8 mouse cellular contexts compared by ENCODE assay signal in the genomic region with DNA sequence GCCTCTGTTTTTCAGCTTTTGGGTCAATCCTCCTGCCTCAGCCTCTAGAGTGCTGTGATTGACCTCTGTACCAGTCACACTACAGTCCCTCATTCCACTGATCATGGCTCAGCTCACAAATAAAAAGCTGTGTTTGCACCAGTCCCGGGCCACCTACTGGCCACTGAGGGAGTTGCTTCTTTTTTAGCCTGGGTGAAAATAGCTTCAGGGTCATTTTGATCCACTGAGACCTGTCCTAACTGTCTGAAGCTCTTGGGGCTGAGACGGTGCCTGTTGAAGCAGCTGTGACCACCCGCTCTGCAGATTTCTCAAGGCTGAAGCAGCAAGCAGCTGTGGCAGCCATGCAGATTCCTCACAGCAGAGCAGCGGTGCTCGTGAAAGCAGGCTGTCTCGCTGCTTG. TPM values are rescaled to one million over a fixed set of nuclear protein-coding genes. Genes with fewer than 3 reads are reported as not detected.
A peak's percentile ranks its signal among the peaks of the same experiment; 100 is the strongest.
DNase-seq lines count a peak whose midpoint lies in the region; ATAC-seq and TF ChIP-seq lines count a peak whose summit lies in the region.

No protein-coding gene starts in this region.

- no peak overlapping the region for H3K4me2 ChIP-seq in forebrain, embryonic 11.5 days (ENCODE audit: low read depth, low read length, severe bottlenecking)
- no peak overlapping the region for H3K4me2 ChIP-seq in forebrain, embryonic 13.5 days
- no peak overlapping the region for H3K4me2 ChIP-seq in embryonic facial prominence, embryonic 12.5 days (replicated peaks)
- no peak overlapping the region for H3K4me2 ChIP-seq in hindbrain, embryonic 12.5 days (replicated peaks)
- no peak overlapping the region for H3K4me2 ChIP-seq in lung, embryonic 14.5 days

- ATAC-seq in forebrain, embryonic 11.5 days (replicated peaks; ENCODE audit: low FRiP score): no peak
- ATAC-seq in forebrain, embryonic 13.5 days: no peak
- ATAC-seq in embryonic facial prominence, embryonic 12.5 days (ENCODE audit: insufficient number of reproducible peaks, insufficient read depth, low FRiP score, low TSS enrichment): no peak
- ATAC-seq in hindbrain, embryonic 12.5 days (ENCODE audit: low FRiP score): no peak
- no peak for ATAC-seq in lung, embryonic 14.5 days (ENCODE audit: insufficient read depth)

- WGBS in forebrain, embryonic 11.5 days: 71% methylated on average over 6 of the region's 6 CpGs
- 68% methylated on average over 6 of the region's 6 CpGs for WGBS in forebrain, embryonic 13.5 days
- 55% methylated on average over 6 of the region's 6 CpGs for WGBS in embryonic facial prominence, embryonic 12.5 days
- WGBS in hindbrain, embryonic 12.5 days: 55% methylated on average over 6 of the region's 6 CpGs
- 61% methylated on average over 6 of the region's 6 CpGs for WGBS in lung, embryonic 14.5 days

- no peaks in the 10 kb centered on the region for H3K4me1 ChIP-seq in forebrain, embryonic 11.5 days (replicated peaks; ENCODE audit: control insufficient read depth, insufficient read depth, low read length)
- H3K4me1 ChIP-seq in forebrain, embryonic 13.5 days: 0 out of 2 replicates have a peak, but pooled peaks cover 3% of the 10 kb centered on the region
- no peaks in the 10 kb centered on the region; the same call in 1 of the 2 replicates for H3K4me1 ChIP-seq in embryonic facial prominence, embryonic 12.5 days
- peaks cover 17% of the 10 kb centered on the region for H3K4me1 ChIP-seq in hindbrain, embryonic 12.5 days
- no peaks in the 10 kb centered on the region for H3K4me1 ChIP-seq in lung, embryonic 14.5 days (ENCODE audit: insufficient read depth)

- TF ChIP-seq CTCF in lung, embryonic 14.5 days (IDR thresholded peaks at IDR 0.05; ENCODE audit: low read depth): peak; percentile 74

- H3K27me3 ChIP-seq in forebrain, embryonic 11.5 days (ENCODE audit: control insufficient read depth, insufficient read depth, low read length): no peaks in the 10 kb centered on the region
- H3K27me3 ChIP-seq in forebrain, embryonic 13.5 days: no peaks in the 10 kb centered on the region
- H3K27me3 ChIP-seq in embryonic facial prominence, embryonic 12.5 days: no peaks in the 10 kb centered on the region
- no peaks in the 10 kb centered on the region for H3K27me3 ChIP-seq in hindbrain, embryonic 12.5 days
- no peaks in the 10 kb centered on the region for H3K27me3 ChIP-seq in lung, embryonic 14.5 days (ENCODE audit: insufficient read depth, low read length)

- H3K36me3 ChIP-seq in forebrain, embryonic 11.5 days (ENCODE audit: control insufficient read depth, insufficient read depth, low read length): no peaks in the 10 kb centered on the region
- peaks cover 12% of the 10 kb centered on the region; the same call in 1 of the 2 replicates for H3K36me3 ChIP-seq in forebrain, embryonic 13.5 days (ENCODE audit: poor library complexity, severe bottlenecking)
- H3K36me3 ChIP-seq in embryonic facial prominence, embryonic 12.5 days: peaks cover 14% of the 10 kb centered on the region; the same call in 1 of the 2 replicates
- H3K36me3 ChIP-seq in hindbrain, embryonic 12.5 days: peaks cover 17% of the 10 kb centered on the region; the same call in 1 of the 2 replicates
- H3K36me3 ChIP-seq in lung, embryonic 14.5 days (ENCODE audit: insufficient read depth): peaks cover 7% of the 10 kb centered on the region; the same call in 1 of the 2 replicates

- H3K4me3 ChIP-seq in forebrain, embryonic 11.5 days (ENCODE audit: low read depth, low read length): no peak overlapping the region
- no peak overlapping the region for H3K4me3 ChIP-seq in forebrain, embryonic 13.5 days
- H3K4me3 ChIP-seq in embryonic facial prominence, embryonic 12.5 days: no peak overlapping the region
- no peak overlapping the region for H3K4me3 ChIP-seq in hindbrain, embryonic 12.5 days
- no peak overlapping the region for H3K4me3 ChIP-seq in lung, embryonic 14.5 days (ENCODE audit: low read depth, low read length)

- no peaks in the 10 kb centered on the region for H3K9me3 ChIP-seq in forebrain, embryonic 11.5 days (ENCODE audit: control insufficient read depth, low read length)
- peaks cover 5% of the 10 kb centered on the region for H3K9me3 ChIP-seq in forebrain, embryonic 13.5 days (replicated peaks)
- H3K9me3 ChIP-seq in embryonic facial prominence, embryonic 12.5 days: peaks cover 5% of the 10 kb centered on the region; the same call in 1 of the 2 replicates
- 0 out of 2 replicates have a peak, but pooled peaks cover 4% of the 10 kb centered on the region for H3K9me3 ChIP-seq in hindbrain, embryonic 12.5 days (replicated peaks)
- H3K9me3 ChIP-seq in lung, embryonic 14.5 days (ENCODE audit: low read depth, low read length): no peaks in the 10 kb centered on the region

- peak; percentile 77 for DNase-seq in forebrain, embryonic 11.5 days (ENCODE audit: low spot score)
- peak; percentile 24 for DNase-seq in urinary bladder, postnatal 14 days (ENCODE audit: low spot score)
- DNase-seq in urinary bladder, postnatal 25 days (ENCODE audit: low spot score): no peak
- peak; percentile 78 for DNase-seq in lung, embryonic 14.5 days
- peak; percentile 22 to 33 for DNase-seq in thymus, postnatal 36 days

- no peak overlapping the region for H3K27ac ChIP-seq in forebrain, embryonic 11.5 days (ENCODE audit: low read depth, low read length)
- H3K27ac ChIP-seq in forebrain, embryonic 13.5 days: no peak overlapping the region
- peak overlapping the region; percentile 30; the same call in 1 of the 2 replicates for H3K27ac ChIP-seq in embryonic facial prominence, embryonic 12.5 days
- 0 out of 2 replicates have a peak overlapping the region, but pooled peaks have one; percentile 17 for H3K27ac ChIP-seq in hindbrain, embryonic 12.5 days
- H3K27ac ChIP-seq in lung, embryonic 14.5 days (ENCODE audit: low read depth): no peak overlapping the region

- no peak overlapping the region for H3K9ac ChIP-seq in forebrain, embryonic 11.5 days (ENCODE audit: low read length)
- no peak overlapping the region; the same call in 1 of the 2 replicates for H3K9ac ChIP-seq in forebrain, embryonic 13.5 days
- H3K9ac ChIP-seq in embryonic facial prominence, embryonic 12.5 days: no peak overlapping the region
- H3K9ac ChIP-seq in hindbrain, embryonic 12.5 days: no peak overlapping the region
- H3K9ac ChIP-seq in lung, embryonic 14.5 days: no peak overlapping the region

RNA-seq across cellular contexts. Expression of gene Spats2, which starts 14.0 kb away (rescaled TPM):
- 60.3 and 60.7 TPM in 2 replicates for polyA plus RNA-seq in forebrain, embryonic 11.5 days (2014; fragmentation: Nextera tagmentation; extraction: Ambion mirVana)
- 44.6 and 46.2 TPM in 2 replicates for polyA plus RNA-seq in forebrain, embryonic 13.5 days (2015; fragmentation: Nextera tagmentation; extraction: Ambion mirVana)
- 69.4 and 73.4 TPM in 2 replicates for polyA plus RNA-seq in embryonic facial prominence, embryonic 12.5 days (2016; fragmentation: Nextera tagmentation; extraction: Ambion mirVana)
- polyA plus RNA-seq in hindbrain, embryonic 12.5 days (2016; fragmentation: Nextera tagmentation; extraction: Ambion mirVana): 72.7 and 73.6 TPM in 2 replicates
- polyA plus RNA-seq in lung, embryonic 14.5 days (2014; fragmentation: Nextera tagmentation; extraction: Ambion mirVana): 39.7 and 39.8 TPM in 2 replicates

RNA-seq across cellular contexts. Expression of gene Dnajc22, which starts 46.7 kb away (rescaled TPM):
- 0.16 and 0.40 TPM in 2 replicates for polyA plus RNA-seq in forebrain, embryonic 11.5 days (2014; fragmentation: Nextera tagmentation; extraction: Ambion mirVana)
- 0.25 and 0.84 TPM in 2 replicates for polyA plus RNA-seq in forebrain, embryonic 13.5 days (2015; fragmentation: Nextera tagmentation; extraction: Ambion mirVana)
- 0.70 and 0.75 TPM in 2 replicates for polyA plus RNA-seq in embryonic facial prominence, embryonic 12.5 days (2016; fragmentation: Nextera tagmentation; extraction: Ambion mirVana)
- polyA plus RNA-seq in hindbrain, embryonic 12.5 days (2016; fragmentation: Nextera tagmentation; extraction: Ambion mirVana): 3.2 and 3.3 TPM in 2 replicates
- 0.42 and 0.78 TPM in 2 replicates for polyA plus RNA-seq in lung, embryonic 14.5 days (2014; fragmentation: Nextera tagmentation; extraction: Ambion mirVana)

RNA-seq across cellular contexts. Expression of gene C1ql4, which starts 52.1 kb away (rescaled TPM):
- 0.12 TPM in 1 of 2 replicates, not detected in the other for polyA plus RNA-seq in forebrain, embryonic 11.5 days (2014; fragmentation: Nextera tagmentation; extraction: Ambion mirVana)
- 0.39 TPM in 1 of 2 replicates, not detected in the other for polyA plus RNA-seq in forebrain, embryonic 13.5 days (2015; fragmentation: Nextera tagmentation; extraction: Ambion mirVana)
- 0.42 and 0.46 TPM in 2 replicates for polyA plus RNA-seq in embryonic facial prominence, embryonic 12.5 days (2016; fragmentation: Nextera tagmentation; extraction: Ambion mirVana)
- 18.4 and 18.7 TPM in 2 replicates for polyA plus RNA-seq in hindbrain, embryonic 12.5 days (2016; fragmentation: Nextera tagmentation; extraction: Ambion mirVana)
- polyA plus RNA-seq in lung, embryonic 14.5 days (2014; fragmentation: Nextera tagmentation; extraction: Ambion mirVana): not detected in 2 replicates

Comparison
In these comparisons a context has a peak if more than half of its experiments do, and no peak if none do; other contexts are left out.
1. H3K27ac ChIP-seq: peak in embryonic facial prominence, embryonic 12.5 days (single experiment) and hindbrain, embryonic 12.5 days (single experiment); none in forebrain, embryonic 11.5 days (single experiment), forebrain, embryonic 13.5 days (single experiment) and lung, embryonic 14.5 days (single experiment).
2. RNA of gene C1ql4, which starts 52.1 kb away (polyA plus RNA-seq): 18.4 to 18.7 TPM in hindbrain, embryonic 12.5 days; 0.42 to 0.46 TPM in embryonic facial prominence, embryonic 12.5 days, 0.12 TPM in forebrain, embryonic 11.5 days, not detected in lung, embryonic 14.5 days and 0.39 TPM in forebrain, embryonic 13.5 days; every median in the first group is over 10 times any median in the second.